Mouse (Mus musculus): ENCODE data around the gene Ebf3. TPM values are rescaled to one million over a fixed set of nuclear protein-coding genes. Genes with fewer than 3 reads are reported as not detected.

The Ebf3 gene
- polyA plus RNA-seq (2015; fragmentation: Nextera tagmentation; extraction: Ambion mirVana): 1.1 and 2.0 TPM in 2 replicates

DNA sequence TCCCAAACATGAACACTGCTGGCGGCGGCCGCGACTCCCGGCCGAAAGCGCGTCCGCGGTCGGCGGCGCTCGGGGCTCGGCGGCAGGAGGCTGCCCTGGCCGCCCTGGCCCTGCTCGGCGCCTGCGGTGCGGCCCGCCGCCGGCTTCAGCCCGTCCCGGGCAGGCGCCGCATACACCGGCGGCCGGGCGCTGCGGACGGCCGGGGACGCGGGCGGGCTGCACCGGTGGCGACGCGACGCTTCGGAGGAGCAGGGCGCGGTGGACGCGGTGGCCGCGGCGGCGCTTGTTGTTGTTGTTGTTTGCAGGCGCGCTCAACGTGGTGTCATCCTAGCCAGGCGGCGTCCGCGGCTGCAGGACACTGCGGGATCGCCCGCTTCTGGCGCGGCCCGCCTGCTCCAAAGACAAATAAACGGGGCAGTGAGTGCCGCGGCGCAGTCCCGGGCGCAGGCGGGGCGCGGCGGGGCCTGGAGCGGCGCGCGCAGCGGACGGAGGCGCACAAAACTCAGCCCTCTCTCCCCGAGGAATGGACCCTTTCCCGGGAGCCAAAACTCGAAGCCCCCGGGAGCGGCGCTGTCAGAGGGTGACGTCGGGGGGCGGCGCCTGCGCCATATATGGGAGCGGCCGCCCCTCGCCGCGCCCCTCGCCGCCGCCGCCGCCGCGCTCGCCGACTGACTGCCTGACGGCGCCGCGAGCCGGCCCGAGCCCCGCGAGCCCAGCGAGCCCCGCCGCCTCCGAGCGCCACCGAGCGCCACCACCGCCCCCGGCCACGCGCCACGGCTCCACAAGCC is at the start of gene Ebf3:
Gene Ebf3 (minus strand): TSS at position 542 of the 788 bp plus-strand sequence.
- peak; percentile 81 for ATAC-seq
- peak within 1 kb of the TSS; percentile 90 for H3K4me2 ChIP-seq
- H3K9ac ChIP-seq: peak within 1 kb of the TSS; percentile 70
- peak within 1 kb of the TSS; percentile 53 for H3K4me3 ChIP-seq
- no peaks in the 10 kb centered on the region for H3K9me3 ChIP-seq (replicated peaks)
- no peaks in the 10 kb centered on the region for H3K36me3 ChIP-seq (ENCODE audit: poor library complexity, severe bottlenecking)
- H3K27me3 ChIP-seq: peaks cover 99% of the 10 kb centered on the region
- H3K27ac ChIP-seq: peak within 1 kb of the TSS; percentile 40
- peaks cover 88% of the 10 kb centered on the region for H3K4me1 ChIP-seq
- under 1% methylated on average over 119 of the region's 127 CpGs for WGBS

DNA sequence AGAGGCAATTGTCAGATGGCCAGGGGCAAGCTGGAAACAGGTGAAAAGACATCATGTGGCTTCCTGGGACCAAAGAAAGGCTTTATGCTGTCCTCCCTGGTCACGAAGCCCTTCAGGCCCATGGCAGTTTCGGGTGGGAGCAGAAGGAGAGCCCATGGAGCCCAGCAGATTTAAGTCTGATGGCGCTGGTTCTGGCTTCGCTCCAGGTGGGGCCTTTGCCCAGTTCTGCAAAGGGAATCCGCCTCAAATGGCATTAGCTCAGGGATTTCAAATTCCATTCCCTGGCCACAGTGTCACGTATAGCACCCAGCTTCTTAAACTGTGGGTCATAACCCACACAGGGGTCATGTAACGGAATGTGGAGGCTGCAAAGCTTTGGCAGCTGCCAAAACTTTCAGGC is 32.6 kb upstream of the Ebf3 start:
- no peaks in the 10 kb centered on the region for H3K27me3 ChIP-seq
- H3K4me1 ChIP-seq: no peaks in the 10 kb centered on the region
- H3K4me3 ChIP-seq: no peak overlapping the region
- H3K36me3 ChIP-seq (ENCODE audit: poor library complexity, severe bottlenecking): no peaks in the 10 kb centered on the region
- no peak overlapping the region for H3K4me2 ChIP-seq
- H3K9ac ChIP-seq: no peak overlapping the region
- no peak overlapping the region for H3K27ac ChIP-seq
- no peaks in the 10 kb centered on the region for H3K9me3 ChIP-seq (replicated peaks)
- WGBS: 83% methylated on average over 7 of the region's 7 CpGs
- no peak for ATAC-seq

DNA sequence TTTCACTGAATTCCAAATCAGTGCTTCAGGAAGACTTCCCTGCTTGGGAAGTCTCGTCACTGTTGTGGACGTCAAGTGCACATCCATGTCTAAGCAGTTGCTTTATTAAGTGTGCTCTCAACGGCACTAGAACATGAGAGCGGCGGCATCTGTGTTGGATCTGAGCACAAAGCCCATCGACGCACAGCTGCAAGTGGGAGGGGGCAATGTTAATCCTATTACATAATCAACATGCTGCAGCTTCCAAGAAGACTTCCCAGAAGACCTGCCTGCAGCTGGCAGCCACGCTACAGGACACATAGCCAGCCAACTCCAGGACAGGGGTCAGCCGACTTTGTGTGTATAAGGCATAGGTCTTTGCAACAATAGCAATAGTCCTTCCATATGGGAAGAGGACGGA is 31.8 kb upstream of the Ebf3 start:
- no peak for ATAC-seq
- 50% methylated on average over 10 of the region's 10 CpGs for WGBS
- Histone ChIP-seq H3K36me3 (ENCODE audit: poor library complexity, severe bottlenecking) (no peaks in the 10 kb centered on the region), H3K4me2 (no peak overlapping the region), H3K9ac (no peak overlapping the region), H3K4me1 (no peaks in the 10 kb centered on the region), H3K4me3 (no peak overlapping the region), H3K9me3 (replicated peaks) (no peaks in the 10 kb centered on the region), H3K27me3 (no peaks in the 10 kb centered on the region), H3K27ac (no peak overlapping the region)

- 86% methylated on average over 2 of the region's 2 CpGs for WGBS
- ATAC-seq: no peak
Measured at GRCm38 (mm10) chr7:137333951-137334350, 19.7 kb upstream of the Ebf3 start.

GRCm38 (mm10) chr7:137322926-137323325 is 8.7 kb upstream of the Ebf3 start:
- peaks cover 35% of the 10 kb centered on the region for H3K4me1 ChIP-seq
- peak overlapping the region; percentile 59 for H3K4me2 ChIP-seq
- peak overlapping the region; percentile 43 for H3K9ac ChIP-seq
- no peaks in the 10 kb centered on the region for H3K36me3 ChIP-seq (ENCODE audit: poor library complexity, severe bottlenecking)
- ATAC-seq: no peak
- H3K9me3 ChIP-seq (replicated peaks): peaks cover 5% of the 10 kb centered on the region; the same call in 1 of the 2 replicates
- peak overlapping the region; percentile 38 for H3K4me3 ChIP-seq
- WGBS: 0% methylated on average over 21 of the region's 21 CpGs
- H3K27ac ChIP-seq: no peak overlapping the region
- peaks cover 95% of the 10 kb centered on the region for H3K27me3 ChIP-seq

More at GRCm38 (mm10) chr7:137333951-137334350, 19.7 kb upstream of the Ebf3 start:
- Histone ChIP-seq H3K4me2 (no peak overlapping the region), H3K36me3 (ENCODE audit: poor library complexity, severe bottlenecking) (no peaks in the 10 kb centered on the region), H3K4me1 (no peaks in the 10 kb centered on the region), H3K27me3 (peaks cover 25% of the 10 kb centered on the region), H3K9ac (no peak overlapping the region), H3K4me3 (no peak overlapping the region), H3K9me3 (replicated peaks) (no peaks in the 10 kb centered on the region), H3K27ac (no peak overlapping the region)

GRCm38 (mm10) chr7:137321961-137322784 is 7.9 kb upstream of the Ebf3 start:
- Histone ChIP-seq H3K9ac (peak overlapping the region; percentile 43), H3K4me2 (peak overlapping the region; percentile 59), H3K4me1 (peaks cover 42% of the 10 kb centered on the region), H3K36me3 (ENCODE audit: poor library complexity, severe bottlenecking) (no peaks in the 10 kb centered on the region), H3K4me3 (peak overlapping the region; percentile 38), H3K9me3 (replicated peaks) (peaks cover 5% of the 10 kb centered on the region; the same call in 1 of the 2 replicates), H3K27me3 (peaks cover 96% of the 10 kb centered on the region), H3K27ac (no peak overlapping the region)
- under 1% methylated on average over 60 of the region's 72 CpGs for WGBS
- no peak for ATAC-seq

GRCm38 (mm10) chr7:137321141-137321813 is 7.0 kb upstream of the Ebf3 start:
- Histone ChIP-seq H3K9me3 (replicated peaks) (peaks cover 4% of the 10 kb centered on the region; the same call in 1 of the 2 replicates), H3K27me3 (peaks cover 96% of the 10 kb centered on the region), H3K4me1 (peaks cover 51% of the 10 kb centered on the region), H3K4me2 (peak overlapping the region; percentile 59), H3K27ac (no peak overlapping the region), H3K36me3 (ENCODE audit: poor library complexity, severe bottlenecking) (no peaks in the 10 kb centered on the region), H3K9ac (peak overlapping the region; percentile 21; the same call in 1 of the 2 replicates), H3K4me3 (peak overlapping the region; percentile 38)
- under 1% methylated on average over 52 of the region's 52 CpGs for WGBS
- ATAC-seq: peak; percentile 70

DNA sequence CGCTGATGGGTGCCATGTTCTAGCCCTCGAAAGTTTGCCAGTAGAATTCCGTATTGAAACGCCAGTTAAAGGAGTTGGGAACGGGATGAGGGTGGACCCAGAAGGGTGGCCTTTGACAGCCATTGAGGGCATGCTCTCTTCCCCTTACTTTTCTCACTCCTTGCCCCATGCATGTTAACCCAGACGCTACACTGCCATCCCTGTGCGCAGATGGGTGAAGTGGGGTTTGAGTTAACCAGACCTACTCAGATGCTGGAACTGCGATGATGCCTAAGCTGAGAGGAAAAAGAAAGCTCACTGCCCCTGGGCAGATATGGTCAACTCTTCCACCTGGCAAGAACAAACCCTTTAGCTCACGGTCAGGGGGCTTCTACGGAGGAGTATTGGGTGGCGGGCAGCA is 6.1 kb upstream of the Ebf3 start:
- Histone ChIP-seq H3K27ac (no peak overlapping the region), H3K9ac (no peak overlapping the region), H3K4me3 (no peak overlapping the region), H3K36me3 (ENCODE audit: poor library complexity, severe bottlenecking) (no peaks in the 10 kb centered on the region), H3K9me3 (replicated peaks) (no peaks in the 10 kb centered on the region), H3K4me1 (peaks cover 59% of the 10 kb centered on the region), H3K27me3 (peaks cover 100% of the 10 kb centered on the region), H3K4me2 (no peak overlapping the region)
- WGBS: 1% methylated on average over 11 of the region's 11 CpGs
- no peak for ATAC-seq

GRCm38 (mm10) chr7:137318924-137319885 is 5.0 kb upstream of the Ebf3 start:
- peaks cover 99% of the 10 kb centered on the region for H3K27me3 ChIP-seq
- H3K36me3 ChIP-seq (ENCODE audit: poor library complexity, severe bottlenecking): no peaks in the 10 kb centered on the region
- peaks cover 70% of the 10 kb centered on the region for H3K4me1 ChIP-seq
- H3K9me3 ChIP-seq (replicated peaks): no peaks in the 10 kb centered on the region
- peak overlapping the region; percentile 32; the same call in 1 of the 2 replicates for H3K4me2 ChIP-seq
- H3K9ac ChIP-seq: no peak overlapping the region
- no peak for ATAC-seq
- under 1% methylated on average over 48 of the region's 48 CpGs for WGBS
- no peak overlapping the region for H3K27ac ChIP-seq
- H3K4me3 ChIP-seq: peak overlapping the region; percentile 13; the same call in 1 of the 2 replicates

DNA sequence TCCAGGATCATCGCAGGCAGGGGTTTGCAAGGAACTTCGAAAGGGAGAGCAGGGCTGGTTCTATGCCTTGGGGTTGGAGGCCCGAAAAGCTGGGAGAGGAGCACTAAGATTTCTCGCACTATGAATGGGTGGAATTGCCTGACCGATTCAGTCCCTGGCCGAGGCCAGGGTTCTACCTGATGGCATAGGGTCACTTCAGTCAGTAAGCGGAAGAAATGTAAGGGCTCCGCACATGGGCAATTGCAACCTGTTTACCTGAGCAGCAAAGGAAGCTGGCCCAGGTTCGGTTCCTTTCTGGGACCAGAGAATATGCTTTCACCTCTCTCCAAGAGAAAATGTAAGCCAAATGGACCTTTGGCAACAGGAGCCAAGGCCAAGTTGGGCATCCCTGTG is 4.1 kb upstream of the Ebf3 start:
- H3K27me3 ChIP-seq: peaks cover 99% of the 10 kb centered on the region
- ATAC-seq: no peak
- no peak overlapping the region for H3K27ac ChIP-seq

More for the DNA sequence above, 4.1 kb upstream of the Ebf3 start:
- Histone ChIP-seq H3K36me3 (ENCODE audit: poor library complexity, severe bottlenecking) (no peaks in the 10 kb centered on the region), H3K4me2 (no peak overlapping the region), H3K4me3 (no peak overlapping the region), H3K4me1 (peaks cover 78% of the 10 kb centered on the region), H3K9ac (no peak overlapping the region), H3K9me3 (replicated peaks) (no peaks in the 10 kb centered on the region)
- 3% methylated on average over 9 of the region's 9 CpGs for WGBS
